Mouse (Mus musculus): Measurements from ENCODE around the gene Zfyve27.

Zfyve27 gene

GRCm38 (mm10) chr19:42142757-42143156, 21.0 kb upstream of the Zfyve27 start:
- no peak for DNase-seq (ENCODE audit: low spot score in 2 of 2)

GRCm38 (mm10) chr19:42144067-42144466, 19.7 kb upstream of the Zfyve27 start:
- no peak for DNase-seq (ENCODE audit: low spot score in 2 of 2)

- peak in 1 of 2 experiments; percentile 62 for DNase-seq (ENCODE audit: low spot score in 2 of 2)
Observed at GRCm38 (mm10) chr19:42144541-42145167, 19.1 kb upstream of the Zfyve27 start.

GRCm38 (mm10) chr19:42145210-42145609, 18.5 kb upstream of the Zfyve27 start:
- no peak for DNase-seq (ENCODE audit: low spot score in 2 of 2)

GRCm38 (mm10) chr19:42145731-42146130, 18.0 kb upstream of the Zfyve27 start:
- DNase-seq (ENCODE audit: low spot score in 2 of 2) = no peak

GRCm38 (mm10) chr19:42146276-42147010, 17.3 kb upstream of the Zfyve27 start:
- no peak for DNase-seq (ENCODE audit: low spot score in 2 of 2)

GRCm38 (mm10) chr19:42147170-42147768, 16.5 kb upstream of the Zfyve27 start, which contains the start of gene Marveld1:
Marveld1 (plus strand) TSS chr19:42147400.
- peak; percentile 67 to 85 for DNase-seq (ENCODE audit: low spot score in 2 of 2)

- peak; percentile 64 to 65 for DNase-seq (ENCODE audit: low spot score in 2 of 2)
Observed at GRCm38 (mm10) chr19:42147769-42148568, 15.8 kb upstream of the Zfyve27 start.

- DNase-seq (ENCODE audit: low spot score in 2 of 2) = no peak
Observed at GRCm38 (mm10) chr19:42148569-42148860, 15.2 kb upstream of the Zfyve27 start.

GRCm38 (mm10) chr19:42151990-42152389, 11.8 kb upstream of the Zfyve27 start:
- DNase-seq (ENCODE audit: low spot score in 2 of 2) = peak; percentile 82

- no peak for DNase-seq (ENCODE audit: low spot score in 2 of 2)
Observed at GRCm38 (mm10) chr19:42157493-42158237, 6.1 kb upstream of the Zfyve27 start.

GRCm38 (mm10) chr19:42158246-42159017, 5.3 kb upstream of the Zfyve27 start:
- DNase-seq (ENCODE audit: low spot score in 2 of 2) = no peak

- no peak for DNase-seq (ENCODE audit: low spot score in 2 of 2)
Observed at GRCm38 (mm10) chr19:42164188-42164587, 437 bp downstream of the Zfyve27 start.

GRCm38 (mm10) chr19:42166130-42166529, 2.4 kb downstream of the Zfyve27 start:
- DNase-seq (ENCODE audit: low spot score in 2 of 2) = peak; percentile 77 to 81

- DNase-seq (ENCODE audit: low spot score in 2 of 2) = no peak
Observed at GRCm38 (mm10) chr19:42166766-42167165, 3.0 kb downstream of the Zfyve27 start.

- no peak for DNase-seq (ENCODE audit: low spot score in 2 of 2)
Observed at GRCm38 (mm10) chr19:42167489-42167888, 3.7 kb downstream of the Zfyve27 start.

GRCm38 (mm10) chr19:42169322-42169975, 5.7 kb downstream of the Zfyve27 start:
- DNase-seq (ENCODE audit: low spot score in 2 of 2) = no peak

GRCm38 (mm10) chr19:42170025-42170969, 6.5 kb downstream of the Zfyve27 start:
- DNase-seq (ENCODE audit: low spot score in 2 of 2) = peak; percentile 88 to 91

- no peak for DNase-seq (ENCODE audit: low spot score in 2 of 2)
Observed at GRCm38 (mm10) chr19:42176841-42177240, 13.1 kb downstream of the Zfyve27 start.
